Mouse (Mus musculus) C2C12 (cell line): ENCODE results near the gene Pold1.

Source experiments
- CEBPB ChIP-seq: IDR thresholded peaks from one replicate; pipeline ENCODE4 v1.6.1; 2011; ENCODE audit warnings: low read depth, mild to moderate bottlenecking, control low read depth, moderate library complexity
- CTCF ChIP-seq: IDR thresholded peaks from one replicate; pipeline ENCODE4 v1.5.1; 2011; ENCODE audit not compliant: control insufficient read depth, insufficient read depth, insufficient read length
- FOSL1 ChIP-seq: IDR thresholded peaks from one replicate; pipeline ENCODE4 v1.8.0; 2011; ENCODE audit warnings: mild to moderate bottlenecking, low read length; ENCODE audit not compliant: poor library complexity, insufficient read depth, severe bottlenecking
- MAX ChIP-seq: IDR thresholded peaks from one replicate; pipeline ENCODE4 v1.6.1; 2011; ENCODE audit warnings: mild to moderate bottlenecking, control low read depth
- MYOD1 ChIP-seq: IDR thresholded peaks from one replicate; pipeline ENCODE4 v1.6.1; 2011; ENCODE audit warnings: low read depth; ENCODE audit not compliant: control insufficient read depth, insufficient read length
- MYOG ChIP-seq: IDR thresholded peaks from one replicate; pipeline ENCODE4 v1.6.1; 2011; ENCODE audit not compliant: control insufficient read depth, insufficient read length; ENCODE audit errors: extremely low read depth
- USF1 ChIP-seq: IDR thresholded peaks from one replicate; pipeline ENCODE4 v1.6.1; 2011; ENCODE audit warnings: low read depth, mild to moderate bottlenecking, control low read depth, moderate library complexity

GRCm38 (mm10) chr7:44538756-44539624 lies 9.7 kb downstream of the Pold1 start:
- no peak for TF ChIP-seq USF1
- no peak for TF ChIP-seq CTCF
- no peak for TF ChIP-seq FOSL1
- TF ChIP-seq MAX, result no peak
- no peak for TF ChIP-seq MYOG
- TF ChIP-seq MYOD1, result no peak
- TF ChIP-seq CEBPB, result no peak
